Mouse (Mus musculus) hindbrain, embryonic 15.5 days (tissue): Measurements from ENCODE around the gene Ppp1r37. TPM values are rescaled to one million over a fixed set of nuclear protein-coding genes. Genes with fewer than 3 reads are reported as not detected.

Experiments used
- ATAC-seq: fragments of 200-750 bp; cut with Nextera tagmentation; 2 replicates; pipeline ENCODE4 v1.8.0; 2017; ENCODE audit warnings: low read depth, moderate number of reproducible peaks, moderate TSS enrichment; ENCODE audit not compliant: low FRiP score
- H3K27ac ChIP-seq: fragments of 300-500 bp; sonication (generic); replicated peaks from 2 replicates; pipeline ENCODE4 v1.5.1; 2015; ENCODE audit warnings: mild to moderate bottlenecking, inconsistent platforms
- H3K27me3 ChIP-seq: fragments of 300-500 bp; sonication (generic); 2 replicates; pipeline ENCODE4 v1.6.1; 2015; ENCODE audit warnings: control low read depth, inconsistent platforms
- H3K36me3 ChIP-seq: fragments of 300-500 bp; sonication (generic); 2 replicates; pipeline ENCODE4 v1.6.1; 2015; ENCODE audit warnings: control low read depth, inconsistent platforms
- H3K4me1 ChIP-seq: fragments of 300-500 bp; sonication (generic); replicated peaks from 2 replicates; pipeline ENCODE4 v1.6.1; 2015; ENCODE audit warnings: control low read depth, inconsistent platforms
- H3K4me2 ChIP-seq: fragments of 300-500 bp; sonication (generic); 2 replicates; pipeline ENCODE4 v1.6.1; 2015; ENCODE audit warnings: moderate library complexity, mild to moderate bottlenecking, inconsistent platforms
- H3K4me3 ChIP-seq: fragments of 300-500 bp; sonication (generic); 2 replicates; pipeline ENCODE4 v1.5.1; 2015; ENCODE audit warnings: mild to moderate bottlenecking, inconsistent platforms
- H3K9ac ChIP-seq: fragments of 300-500 bp; sonication (generic); 2 replicates; pipeline ENCODE4 v1.6.1; 2015; ENCODE audit warnings: inconsistent platforms
- H3K9me3 ChIP-seq: fragments of 300-500 bp; sonication (generic); 2 replicates; pipeline ENCODE4 v1.6.1; 2016; ENCODE audit warnings: control low read depth, inconsistent platforms
- whole genome bisulfite sequencing: fragments of 180-500 bp; shearing (Covaris S2); methylation state at CpG from one replicate; pipeline ENCODE4 v1.1.7; 2015; 5-methylcytosine and 5-hydroxymethylcytosine counted together
- polyA plus RNA-seq: library from polyadenylated mRNA; unstranded; fragments of >200 nt; fragmentation: Nextera tagmentation; extraction: Ambion mirVana; gene quantifications from 2 replicates; pipeline ENCODE4 v1.2.1, GENCODE M21; 2015

Gene Ppp1r37
- polyA plus RNA-seq, 1 experiment from 2014 or later = 46.6 TPM

DNA sequence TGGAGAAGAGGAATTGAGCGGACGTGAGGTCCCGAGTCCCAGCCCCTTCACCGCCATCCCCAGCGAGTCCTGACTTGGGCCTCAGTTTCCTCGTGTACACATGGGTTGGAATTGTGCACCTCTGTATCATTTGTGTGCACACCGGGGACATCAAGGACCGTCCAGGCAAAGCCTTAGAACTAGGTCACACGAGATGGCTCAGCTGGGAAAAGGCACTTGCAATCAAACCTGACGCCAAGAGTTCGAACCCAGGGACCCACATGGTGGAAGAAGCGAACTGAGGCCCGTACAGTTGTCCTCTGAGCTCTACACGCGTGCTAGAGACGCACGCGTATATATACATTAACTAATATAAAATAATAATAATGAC lies 55.3 kb downstream of the Ppp1r37 start:
- 3% methylated on average over 18 of the region's 18 CpGs for WGBS
- peak overlapping the region; percentile 65 for H3K4me3 ChIP-seq
- no peaks in the 10 kb centered on the region for H3K9me3 ChIP-seq
- peak overlapping the region; percentile 82 for H3K27ac ChIP-seq
- no peaks in the 10 kb centered on the region for H3K36me3 ChIP-seq
- H3K4me2 ChIP-seq = peak overlapping the region; percentile 89
- H3K4me1 ChIP-seq = peaks cover 29% of the 10 kb centered on the region
- no peaks in the 10 kb centered on the region for H3K27me3 ChIP-seq
- peak overlapping the region; percentile 72 for H3K9ac ChIP-seq
- no peak for ATAC-seq

DNA sequence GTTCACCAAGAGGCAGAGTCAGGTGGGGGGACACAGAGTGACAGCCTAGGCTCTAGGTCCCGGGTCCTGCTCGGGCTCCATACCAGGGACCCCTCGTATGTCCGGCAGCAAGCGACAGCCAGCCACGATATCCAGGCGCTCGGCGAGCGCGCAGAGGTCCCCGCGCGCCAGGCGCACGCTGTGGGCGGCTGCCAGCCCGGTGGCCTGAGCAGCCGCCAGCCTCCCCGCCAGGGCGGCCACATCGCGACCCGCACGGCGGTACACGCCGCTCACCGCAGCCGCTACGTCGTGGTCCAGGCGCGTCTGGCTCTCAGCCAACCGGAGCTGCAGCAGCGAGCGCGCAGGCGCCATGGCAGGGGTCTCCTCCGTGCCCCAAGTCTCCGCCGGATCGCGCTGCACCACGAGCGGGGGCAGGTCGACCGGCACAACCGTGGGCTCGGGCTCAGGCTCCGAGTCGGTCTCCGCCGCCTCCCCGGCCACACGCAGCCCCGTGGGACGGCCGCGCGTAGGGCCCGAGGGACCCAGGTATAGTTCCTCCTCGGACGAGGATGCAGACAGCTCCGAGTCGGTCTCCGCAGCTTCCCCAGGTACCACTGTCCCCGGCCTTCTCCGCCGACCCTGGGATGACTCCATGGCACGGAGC lies 55.8 kb downstream of the Ppp1r37 start:
- H3K36me3 ChIP-seq = no peaks in the 10 kb centered on the region
- peak overlapping the region; percentile 89 for H3K4me2 ChIP-seq
- H3K9ac ChIP-seq = peak overlapping the region; percentile 60
- peak overlapping the region; percentile 82 for H3K27ac ChIP-seq
- peaks cover 29% of the 10 kb centered on the region for H3K4me1 ChIP-seq
- H3K4me3 ChIP-seq = peak overlapping the region; percentile 65
- ATAC-seq = peak; percentile 35; the same call in 1 of the 2 replicates
- H3K9me3 ChIP-seq = no peaks in the 10 kb centered on the region
- under 1% methylated on average over 71 of the region's 71 CpGs for WGBS
- no peaks in the 10 kb centered on the region for H3K27me3 ChIP-seq

DNA sequence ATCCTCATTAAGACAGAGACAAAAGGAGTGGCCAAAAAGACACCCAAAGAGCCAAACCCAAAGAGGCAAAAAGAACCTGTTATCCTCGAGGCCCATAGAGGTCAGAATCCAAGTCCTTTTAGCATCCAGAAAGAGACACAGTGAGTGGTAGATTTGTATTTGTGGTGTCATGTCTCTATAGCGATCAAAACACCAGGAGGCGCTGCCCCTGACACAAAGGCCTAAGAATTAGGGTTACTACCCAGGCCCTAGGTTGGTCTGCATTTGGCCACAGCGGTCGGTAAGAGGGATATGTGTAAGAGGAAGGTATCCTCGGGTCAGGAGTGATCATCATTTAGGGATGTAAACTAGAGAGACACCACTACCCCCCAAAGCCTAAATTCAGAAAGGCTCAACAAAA lies 56.5 kb downstream of the Ppp1r37 start:
- Histone ChIP-seq H3K4me3 (peak overlapping the region; percentile 65), H3K27ac (no peak overlapping the region), H3K36me3 (no peaks in the 10 kb centered on the region), H3K27me3 (no peaks in the 10 kb centered on the region), H3K9ac (no peak overlapping the region), H3K9me3 (no peaks in the 10 kb centered on the region), H3K4me2 (peak overlapping the region; percentile 89), H3K4me1 (peaks cover 29% of the 10 kb centered on the region)
- WGBS = 23% methylated on average over 6 of the region's 6 CpGs
- ATAC-seq = no peak

DNA sequence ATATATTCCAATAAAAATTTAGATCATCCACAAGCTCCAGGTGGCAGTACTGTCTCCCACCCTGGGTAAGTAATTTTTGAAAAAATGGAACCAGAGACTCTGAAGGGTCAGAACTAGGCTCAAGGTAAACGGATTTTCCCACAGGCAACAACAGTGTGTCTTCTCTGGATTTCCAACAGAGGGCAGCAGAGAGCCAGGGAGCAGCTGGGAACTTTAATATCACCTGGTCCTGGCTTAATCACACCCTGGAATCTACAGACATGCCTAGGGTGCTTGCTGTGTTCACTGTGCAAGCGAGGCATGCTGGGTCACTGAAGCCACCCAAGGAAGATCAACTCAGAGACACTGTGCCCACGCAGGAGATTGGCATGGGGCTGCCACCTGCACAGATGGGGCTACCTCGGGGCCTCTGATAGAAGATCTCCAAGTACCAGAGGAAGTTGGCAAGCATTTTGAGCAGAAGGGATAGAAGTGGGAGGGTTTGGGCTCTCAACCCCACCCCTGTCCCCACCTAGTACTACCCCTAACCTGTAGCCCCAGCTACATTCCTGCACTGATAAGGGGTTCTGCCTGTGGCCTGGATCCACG lies 59.3 kb downstream of the Ppp1r37 start:
- no peak overlapping the region for H3K4me3 ChIP-seq
- no peak overlapping the region for H3K9ac ChIP-seq
- H3K4me2 ChIP-seq = no peak overlapping the region
- no peak overlapping the region for H3K27ac ChIP-seq
- no peaks in the 10 kb centered on the region for H3K36me3 ChIP-seq
- 0 out of 2 replicates have a peak, but pooled peaks cover 2% of the 10 kb centered on the region for H3K27me3 ChIP-seq
- H3K4me1 ChIP-seq = peaks cover 18% of the 10 kb centered on the region
- WGBS = 39% methylated on average over 5 of the region's 5 CpGs
- ATAC-seq = no peak
- H3K9me3 ChIP-seq = no peaks in the 10 kb centered on the region

DNA sequence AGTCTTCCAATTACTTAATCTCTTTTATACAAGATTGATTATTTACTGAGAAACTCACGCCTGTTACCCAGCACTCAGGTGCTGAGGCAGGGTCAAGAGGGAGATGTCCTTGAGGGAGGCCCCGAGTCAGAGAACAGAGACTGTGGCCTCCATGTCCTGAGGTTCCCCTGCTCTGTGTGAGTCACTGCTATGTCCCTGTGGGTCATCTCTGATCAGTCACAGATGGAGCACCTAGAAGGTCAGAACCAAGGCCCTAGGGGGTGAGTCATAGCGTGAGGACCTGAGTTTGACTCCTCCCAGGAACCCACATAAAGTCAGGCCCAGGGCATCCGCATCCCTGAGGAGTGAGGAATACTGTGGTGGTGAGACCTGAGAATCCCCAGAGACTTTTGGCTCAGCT lies 61.2 kb downstream of the Ppp1r37 start:
- 81% methylated on average over 4 of the region's 4 CpGs for WGBS
- no peak for ATAC-seq
- H3K27ac ChIP-seq = no peak overlapping the region
- H3K4me2 ChIP-seq = no peak overlapping the region
- H3K36me3 ChIP-seq = no peaks in the 10 kb centered on the region
- no peaks in the 10 kb centered on the region for H3K9me3 ChIP-seq
- peaks cover 6% of the 10 kb centered on the region for H3K4me1 ChIP-seq
- 0 out of 2 replicates have a peak, but pooled peaks cover 2% of the 10 kb centered on the region for H3K27me3 ChIP-seq
- no peak overlapping the region for H3K4me3 ChIP-seq
- H3K9ac ChIP-seq = no peak overlapping the region

DNA sequence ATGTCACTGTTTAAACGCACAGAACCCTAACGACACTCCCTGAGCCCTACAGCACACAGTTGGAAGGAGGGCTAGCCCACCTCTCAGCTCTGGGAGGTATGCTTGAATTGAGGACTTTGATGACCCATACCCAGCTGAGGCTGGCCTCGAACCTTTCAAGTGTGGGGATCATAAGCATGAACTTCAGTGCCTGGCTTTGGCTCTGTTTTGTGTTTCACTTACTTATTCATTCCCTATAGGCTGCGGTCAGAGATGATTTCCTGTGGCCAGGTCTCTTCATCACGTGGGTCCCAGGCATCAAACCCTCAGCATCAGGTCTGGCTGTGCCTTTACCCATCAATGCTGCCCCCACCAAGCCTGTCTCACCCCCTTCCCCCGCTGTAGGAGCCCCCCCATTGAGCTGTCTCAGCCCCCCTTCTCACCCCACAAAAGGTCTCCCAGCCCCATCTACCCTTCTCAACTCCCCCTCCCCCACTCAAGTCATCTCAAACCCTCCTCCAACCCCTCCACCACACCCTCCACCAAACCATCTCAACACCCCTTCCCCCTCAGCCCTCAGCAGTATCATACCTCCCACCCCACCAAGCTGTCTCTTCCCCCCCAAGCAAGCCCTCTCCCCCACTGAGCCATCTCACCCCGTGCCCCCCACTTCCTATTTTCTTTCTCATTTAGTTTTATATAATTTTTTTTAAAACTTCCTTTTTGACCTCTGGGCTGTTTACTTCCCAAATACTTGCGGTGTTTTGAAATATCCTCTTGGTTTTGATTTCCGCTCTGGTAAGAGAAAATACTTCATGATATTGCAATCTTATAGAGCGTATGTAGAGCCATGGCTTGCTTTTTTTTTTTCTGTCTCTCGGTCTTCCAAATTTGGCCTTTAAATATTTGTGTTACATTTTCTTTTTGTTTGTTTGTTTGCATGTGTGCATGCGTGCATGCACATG lies 62.2 kb downstream of the Ppp1r37 start:
- Histone ChIP-seq H3K9me3 (no peaks in the 10 kb centered on the region), H3K36me3 (no peaks in the 10 kb centered on the region), H3K27ac (no peak overlapping the region), H3K4me2 (no peak overlapping the region), H3K27me3 (0 out of 2 replicates have a peak, but pooled peaks cover 2% of the 10 kb centered on the region), H3K4me3 (no peak overlapping the region), H3K9ac (no peak overlapping the region), H3K4me1 (no peaks in the 10 kb centered on the region)
- 69% methylated on average over 12 of the region's 12 CpGs for WGBS
- ATAC-seq = no peak

DNA sequence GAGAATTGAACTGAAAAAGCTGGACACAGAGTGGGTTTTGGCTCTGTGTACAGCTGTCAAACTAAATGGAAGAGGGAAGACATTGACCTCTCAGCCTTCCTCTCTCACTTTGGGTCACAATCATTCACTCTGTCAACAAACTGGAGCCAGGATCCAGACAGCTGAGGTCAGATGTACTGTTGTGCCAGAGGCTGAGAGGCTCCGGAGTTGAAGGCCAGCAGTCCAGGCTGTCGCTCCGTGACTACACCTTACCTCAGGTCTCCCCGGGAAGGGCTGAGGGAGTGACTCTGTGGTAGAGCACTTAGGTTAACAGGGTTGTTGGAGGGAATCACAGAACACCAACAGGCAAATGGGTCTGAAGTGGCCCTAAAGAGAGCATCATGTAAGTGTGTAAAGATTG lies 64.5 kb downstream of the Ppp1r37 start:
- H3K9me3 ChIP-seq = no peaks in the 10 kb centered on the region
- H3K9ac ChIP-seq = no peak overlapping the region
- H3K36me3 ChIP-seq = no peaks in the 10 kb centered on the region
- 0 out of 2 replicates have a peak, but pooled peaks cover 3% of the 10 kb centered on the region for H3K27me3 ChIP-seq
- no peak overlapping the region for H3K27ac ChIP-seq
- WGBS = 93% methylated on average over 4 of the region's 4 CpGs
- H3K4me3 ChIP-seq = no peak overlapping the region
- no peaks in the 10 kb centered on the region for H3K4me1 ChIP-seq
- H3K4me2 ChIP-seq = no peak overlapping the region
- ATAC-seq = no peak

DNA sequence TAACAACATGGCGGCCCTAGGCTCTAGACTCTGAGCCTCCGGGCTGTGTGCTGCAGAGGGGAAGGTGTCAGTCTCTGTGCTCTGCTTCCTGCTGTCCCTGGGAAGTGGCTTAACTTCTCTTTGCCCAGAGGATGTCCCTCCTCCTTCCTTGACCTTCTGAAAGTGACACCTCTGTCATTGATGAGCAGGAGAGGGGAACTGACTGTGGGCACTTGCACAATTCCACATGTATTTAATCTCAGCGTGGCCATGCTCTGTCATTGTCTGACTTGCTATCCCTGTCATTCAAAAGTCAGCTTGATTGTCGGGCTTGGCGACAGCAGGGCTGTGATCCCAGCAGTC lies 66.7 kb downstream of the Ppp1r37 start:
- Histone ChIP-seq H3K4me1 (peaks cover 5% of the 10 kb centered on the region; the same call in 1 of the 2 replicates), H3K27me3 (peaks cover 20% of the 10 kb centered on the region), H3K4me3 (no peak overlapping the region), H3K9ac (no peak overlapping the region), H3K36me3 (no peaks in the 10 kb centered on the region), H3K27ac (no peak overlapping the region), H3K4me2 (no peak overlapping the region), H3K9me3 (no peaks in the 10 kb centered on the region)
- no peak for ATAC-seq
- WGBS = 62% methylated on average over 5 of the region's 5 CpGs

DNA sequence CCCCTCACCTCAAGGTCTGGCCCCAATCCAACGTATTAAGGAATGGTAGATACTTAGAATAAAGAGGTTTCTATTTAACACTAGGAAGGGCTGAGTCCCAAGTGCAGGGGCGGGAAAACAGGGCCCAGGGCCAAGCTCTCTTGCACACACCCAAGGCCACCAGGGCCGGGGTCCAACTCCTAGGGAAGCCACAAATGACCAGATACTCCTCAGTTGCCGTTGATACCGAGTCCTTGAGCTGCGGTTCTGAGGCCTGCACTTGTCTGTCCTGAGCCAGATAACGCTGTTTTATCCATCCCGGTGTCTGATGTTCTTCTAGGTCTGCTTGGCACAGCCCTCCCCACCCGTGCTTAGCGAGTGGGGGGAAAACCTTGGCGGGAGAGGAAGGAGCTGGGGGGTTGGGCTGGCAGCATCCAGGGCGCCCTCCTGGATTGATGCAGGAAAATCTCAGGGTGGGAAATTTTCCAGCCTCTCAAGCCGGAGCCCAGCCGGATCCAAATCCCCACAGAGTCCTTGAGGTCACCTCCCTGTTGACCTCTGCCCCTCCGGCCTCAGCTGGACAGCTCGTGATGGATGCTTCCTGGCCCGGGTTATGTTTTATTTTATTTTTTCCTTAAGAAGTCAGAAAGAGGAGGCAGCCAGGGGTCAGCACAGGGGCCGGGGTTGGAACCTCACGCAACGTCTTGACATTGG lies 67.2 kb downstream of the Ppp1r37 start:
- Histone ChIP-seq H3K4me3 (no peak overlapping the region), H3K4me2 (no peak overlapping the region), H3K27ac (no peak overlapping the region), H3K4me1 (peaks cover 5% of the 10 kb centered on the region; the same call in 1 of the 2 replicates), H3K27me3 (peaks cover 25% of the 10 kb centered on the region), H3K9me3 (no peaks in the 10 kb centered on the region), H3K36me3 (no peaks in the 10 kb centered on the region), H3K9ac (no peak overlapping the region)
- 64% methylated on average over 20 of the region's 20 CpGs for WGBS
- no peak for ATAC-seq

DNA sequence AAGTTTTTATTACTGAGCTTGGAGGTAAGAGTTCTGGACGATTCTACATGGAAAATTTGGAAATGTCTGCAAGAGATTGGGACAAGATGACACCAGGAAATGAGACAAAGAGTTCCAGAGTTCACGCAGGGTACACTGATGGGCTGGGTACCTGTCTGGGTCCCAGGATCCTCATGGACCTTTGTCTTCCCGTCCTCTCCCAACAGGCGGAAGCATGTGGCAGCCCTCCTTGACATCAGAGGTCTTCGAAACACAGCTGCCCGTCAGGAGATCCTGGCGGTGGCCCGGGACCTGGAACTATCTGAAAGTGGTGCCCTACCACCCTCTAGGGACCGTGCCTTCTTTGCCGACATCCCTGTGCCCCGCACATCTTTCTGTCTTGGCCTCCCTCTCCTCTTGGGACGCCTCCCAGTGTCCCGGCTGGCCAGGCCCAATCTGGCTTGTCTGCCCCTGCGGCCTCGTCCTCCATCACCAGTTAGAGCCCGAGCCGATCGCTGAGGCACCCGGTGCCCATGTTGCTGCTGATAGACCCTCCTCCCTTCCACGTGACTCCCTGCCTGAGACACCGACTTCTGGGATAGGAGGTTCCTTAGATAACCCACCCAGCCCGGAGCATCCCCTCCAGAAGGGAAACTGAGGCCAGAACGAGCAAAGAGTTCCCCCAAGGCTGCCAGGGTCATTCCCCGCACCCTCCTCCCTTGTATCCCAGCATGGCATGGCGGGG lies 68.0 kb downstream of the Ppp1r37 start:
- no peak for ATAC-seq

DNA sequence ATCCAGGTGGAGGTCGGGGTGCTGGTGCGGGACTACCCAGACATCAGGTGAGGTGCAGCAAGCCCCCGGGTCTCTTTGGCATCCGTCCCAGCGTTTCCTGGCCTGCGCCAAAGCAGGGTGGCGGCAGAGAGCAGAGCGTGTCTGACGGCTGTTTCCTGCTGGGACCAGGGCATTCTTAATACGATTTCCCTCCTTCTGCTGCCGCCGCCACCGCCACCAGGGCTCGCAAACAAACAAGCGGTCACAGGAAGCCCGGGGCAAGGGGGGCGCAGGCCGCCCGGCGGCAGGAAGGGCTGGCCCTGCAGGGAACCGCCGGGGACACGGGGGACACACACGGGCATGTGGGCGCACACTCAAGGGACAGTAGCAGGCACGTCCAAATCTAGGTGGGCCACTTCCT lies 71.1 kb downstream of the Ppp1r37 start:
- Histone ChIP-seq H3K27me3 (peaks cover 59% of the 10 kb centered on the region), H3K4me1 (peaks cover 13% of the 10 kb centered on the region), H3K9me3 (no peaks in the 10 kb centered on the region), H3K27ac (no peak overlapping the region), H3K36me3 (no peaks in the 10 kb centered on the region), H3K9ac (no peak overlapping the region), H3K4me2 (peak overlapping the region; percentile 45), H3K4me3 (no peak overlapping the region)
- 4% methylated on average over 26 of the region's 26 CpGs for WGBS
- ATAC-seq = no peak

More for the DNA sequence above, 68.0 kb downstream of the Ppp1r37 start:
- Histone ChIP-seq H3K9ac (no peak overlapping the region), H3K27me3 (peaks cover 33% of the 10 kb centered on the region), H3K4me2 (no peak overlapping the region), H3K4me1 (peaks cover 6% of the 10 kb centered on the region), H3K4me3 (no peak overlapping the region), H3K27ac (no peak overlapping the region), H3K36me3 (no peaks in the 10 kb centered on the region), H3K9me3 (no peaks in the 10 kb centered on the region)
- WGBS = 85% methylated on average over 25 of the region's 25 CpGs
